Mouse (Mus musculus): Measurements from ENCODE around the gene Cbs. TPM values are rescaled to one million over a fixed set of nuclear protein-coding genes. Genes with fewer than 3 reads are reported as not detected.

Gene Cbs
- not detected for total RNA-seq (2023)

GRCm38 (mm10) chr17:31636942-31637811 is at the start of gene Cbs:
TSS of gene Cbs (minus strand) at chr17:31637238.

DNA sequence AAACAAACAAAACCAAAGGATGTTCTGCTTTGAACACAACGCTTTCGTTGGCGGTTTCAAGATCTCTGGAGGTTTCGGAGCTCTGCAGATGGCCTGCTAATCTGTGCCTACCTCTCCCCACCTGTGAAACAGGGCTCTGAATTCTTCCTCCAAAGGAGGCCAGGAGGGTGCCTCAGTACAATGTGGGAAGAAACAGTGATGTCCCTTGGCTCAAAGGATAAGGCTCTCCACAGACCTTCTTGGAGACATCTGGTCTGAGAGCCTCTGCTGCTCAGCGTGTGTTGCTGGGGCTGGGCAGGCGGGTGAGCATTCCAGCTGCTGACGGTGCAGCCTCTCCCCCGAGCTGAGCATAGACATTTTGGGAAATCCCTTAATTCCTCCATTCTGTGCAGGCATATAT is 40.5 kb upstream of the Cbs start, which contains the start of gene Cryaa:
Cryaa (plus strand) TSS at position 301 of the 400 bp plus-strand sequence.

DNA sequence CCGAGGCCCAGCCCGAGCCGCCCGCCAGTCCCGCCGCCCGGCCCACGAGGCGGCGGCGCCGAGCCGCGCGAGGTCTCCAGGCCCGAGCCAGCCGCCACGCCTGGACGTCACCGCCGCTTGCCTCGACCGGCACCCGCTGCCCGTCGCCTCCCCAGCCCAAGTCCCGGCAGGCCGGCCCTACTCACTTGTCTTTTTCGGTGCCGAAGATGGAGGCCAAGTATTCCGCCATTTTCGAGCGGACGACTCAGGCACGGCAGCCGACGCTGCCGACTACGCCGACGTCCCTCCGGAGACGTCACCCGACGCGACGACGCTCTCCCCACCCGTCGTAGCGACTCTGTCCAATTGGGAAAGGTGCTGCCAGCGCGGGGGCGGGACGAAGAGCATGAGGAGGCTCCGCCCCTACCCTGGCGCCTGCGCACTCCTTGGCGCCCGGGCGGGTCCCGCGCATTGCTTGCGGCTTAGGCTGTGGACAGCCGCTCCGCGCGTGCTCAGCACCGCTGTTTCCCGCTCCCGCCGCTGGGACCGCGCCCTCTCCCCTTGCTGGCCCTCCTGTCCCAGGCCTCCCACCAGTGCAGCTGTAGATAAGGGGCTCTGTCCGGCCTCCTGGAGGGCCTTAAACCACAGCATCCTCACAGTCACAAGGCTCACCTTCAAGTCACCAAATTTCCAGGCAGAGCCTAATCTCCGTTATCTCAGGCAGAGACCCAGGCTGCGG is 21.6 kb upstream of the Cbs start, which contains the start of gene U2af1:
U2af1 (minus strand) TSS at position 425 of the 718 bp plus-strand sequence.

DNA sequence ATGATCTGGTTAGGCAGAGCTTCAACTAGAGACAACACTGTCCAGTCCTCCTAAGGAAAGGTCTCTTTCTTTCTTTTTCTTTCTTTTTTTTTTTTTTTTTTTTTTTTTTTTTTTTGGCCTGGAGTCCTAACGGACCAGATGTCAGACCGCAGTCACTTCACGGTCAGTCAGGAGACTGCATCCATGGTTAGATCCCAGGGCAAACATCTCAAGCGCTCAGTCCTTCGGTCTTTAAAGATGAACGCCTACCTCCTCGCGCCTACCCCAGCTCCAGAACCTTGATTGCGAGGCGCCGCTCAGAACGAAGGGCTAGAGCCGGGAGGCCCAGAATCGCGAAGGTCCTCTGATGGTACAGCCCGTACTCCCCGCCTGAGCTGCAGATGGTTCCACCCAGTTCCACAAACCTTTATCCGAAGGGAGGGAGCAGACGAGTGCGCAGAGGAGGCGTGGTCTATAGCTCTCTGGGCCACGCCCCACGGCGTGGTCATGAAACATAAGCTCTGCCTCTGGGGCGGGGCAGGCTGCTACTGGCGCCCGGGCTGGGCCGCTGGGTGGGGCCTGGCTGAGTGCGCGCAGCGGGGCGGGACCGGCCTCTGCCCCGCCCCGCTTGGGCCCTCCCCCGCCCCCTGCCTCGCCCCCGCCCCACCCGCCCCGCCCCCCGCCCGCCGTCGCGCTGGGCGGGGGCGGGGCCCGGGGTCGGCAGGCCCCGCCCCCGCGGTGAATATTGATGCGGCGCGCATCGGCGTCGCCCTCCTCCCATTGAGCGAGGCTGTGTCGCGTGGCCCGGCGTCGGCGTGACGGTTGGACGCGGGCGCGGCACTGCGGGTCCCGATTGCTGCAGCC is 72.8 kb downstream of the Cbs start, which contains the start of gene Pknox1:
Pknox1 (plus strand) TSS at position 720 of the 843 bp plus-strand sequence.

Other genes with a start within 250 kb of the Cbs start
- gene Wdr4, start 117.3 kb downstream of the Cbs start, total RNA-seq (2023): 52.0 TPM
- 122 TPM for gene Ndufv3, start 117.1 kb downstream of the Cbs start, total RNA-seq (2023)
- gene Pknox1, start 72.5 kb downstream of the Cbs start, total RNA-seq (2023): 70.3 TPM
- 309 TPM for gene U2af1, start 21.7 kb upstream of the Cbs start, total RNA-seq (2023)
- not detected for gene Cryaa, start 40.6 kb upstream of the Cbs start, total RNA-seq (2023)
- 435 TPM for gene Sik1, start 218.6 kb upstream of the Cbs start, total RNA-seq (2023)